Comparison of ENCODE assay signal across 22 mouse cellular contexts in the genomic region with DNA sequence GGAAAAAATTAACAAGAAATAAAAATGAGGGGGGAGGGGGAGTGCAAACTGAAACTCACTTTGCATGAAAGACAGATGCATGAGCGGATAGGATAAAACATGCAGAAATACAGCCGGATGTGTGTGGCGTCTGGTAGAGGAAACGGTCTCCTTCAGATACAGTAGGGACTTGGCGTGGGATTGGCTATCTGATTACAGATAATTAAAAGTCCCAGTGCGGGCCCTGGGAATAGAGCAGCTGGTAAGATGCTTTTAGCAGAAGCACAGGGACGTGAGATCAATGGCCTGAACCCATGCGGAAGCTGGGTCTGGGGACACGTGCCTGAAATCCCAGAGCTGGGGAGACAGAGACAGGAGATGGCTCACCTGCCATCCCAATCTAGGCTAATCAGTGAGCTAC.
DNase-seq lines count a peak whose midpoint lies in the region; ATAC-seq and TF ChIP-seq lines count a peak whose summit lies in the region.
"Had no signal": no experiment of that assay in that cellular context is flagged by ENCODE, and none has a peak within 500 bp of the region (broad histone marks: within the 10 kb centered on the region; RNA-seq: fewer than 3 reads in every experiment).

No protein-coding gene starts in this region.

- peak; percentile 93 for DNase-seq in heart, adult 11 months
- DNase-seq in intestine, embryonic 14.5 days (ENCODE audit: low spot score) = peak; percentile 33
- DNase-seq in MN1 (ENCODE audit: low spot score) = peak; percentile 55
- DNase-seq: adrenal gland, adult 2 months; adrenal gland, postnatal 10 days; adrenal gland, postnatal 25 days; B cell, adult 2 months; cerebellum, adult 11 months; cerebellum, adult 18-20 months; cerebellum, adult 8-10 months; cerebellum, postnatal 10 days; cerebellum, postnatal 25 days; forebrain, postnatal 0 days had no signal

- no peaks in the 10 kb centered on the region for H3K4me1 ChIP-seq in heart, embryonic 12.5 days (replicated peaks)
- H3K4me1 ChIP-seq in intestine, embryonic 14.5 days (replicated peaks; ENCODE audit: control insufficient read depth, insufficient read depth, low read length) = no peaks in the 10 kb centered on the region
- H3K4me1 ChIP-seq in intestine, postnatal 0 days (replicated peaks; ENCODE audit: control insufficient read depth, insufficient read depth, low read length) = no peaks in the 10 kb centered on the region
- H3K4me1 ChIP-seq: embryonic facial prominence, embryonic 10.5 days; embryonic facial prominence, embryonic 12.5 days; forebrain, embryonic 13.5 days; forebrain, embryonic 15.5 days had no signal

- H3K4me2 ChIP-seq in heart, embryonic 12.5 days = no peak overlapping the region
- H3K4me2 ChIP-seq in intestine, embryonic 14.5 days (ENCODE audit: low read length) = no peak overlapping the region
- no peak overlapping the region for H3K4me2 ChIP-seq in intestine, postnatal 0 days (replicated peaks; ENCODE audit: low read depth)
- H3K4me2 ChIP-seq: embryonic facial prominence, embryonic 12.5 days; forebrain, embryonic 13.5 days; forebrain, embryonic 15.5 days had no signal

- H3K9me3 ChIP-seq in heart, embryonic 12.5 days (replicated peaks) = no peaks in the 10 kb centered on the region; the same call in 1 of the 2 replicates
- no peaks in the 10 kb centered on the region for H3K9me3 ChIP-seq in intestine, embryonic 14.5 days (ENCODE audit: control insufficient read depth, low read length)
- H3K9me3 ChIP-seq in intestine, postnatal 0 days (ENCODE audit: control insufficient read depth) = no peaks in the 10 kb centered on the region
- H3K9me3 ChIP-seq: embryonic facial prominence, embryonic 10.5 days; embryonic facial prominence, embryonic 12.5 days; forebrain, embryonic 13.5 days; forebrain, embryonic 15.5 days had no signal

- H3K36me3 ChIP-seq in heart, embryonic 12.5 days = no peaks in the 10 kb centered on the region
- no peaks in the 10 kb centered on the region for H3K36me3 ChIP-seq in intestine, embryonic 14.5 days (ENCODE audit: control insufficient read depth, insufficient read depth, low read length)
- no peaks in the 10 kb centered on the region for H3K36me3 ChIP-seq in intestine, postnatal 0 days (ENCODE audit: control insufficient read depth, insufficient read depth)
- H3K36me3 ChIP-seq: embryonic facial prominence, embryonic 10.5 days; embryonic facial prominence, embryonic 12.5 days; forebrain, embryonic 15.5 days; G1E had no signal

- no peak overlapping the region for H3K9ac ChIP-seq in heart, embryonic 12.5 days
- H3K9ac ChIP-seq in intestine, embryonic 14.5 days (ENCODE audit: low read length) = no peak overlapping the region
- no peak overlapping the region for H3K9ac ChIP-seq in intestine, postnatal 0 days (ENCODE audit: low read depth, low read length)
- H3K9ac ChIP-seq: embryonic facial prominence, embryonic 12.5 days; forebrain, embryonic 13.5 days; forebrain, embryonic 15.5 days; forebrain, postnatal 0 days had no signal

- no peaks in the 10 kb centered on the region for H3K27me3 ChIP-seq in heart, embryonic 12.5 days (replicated peaks)
- no peaks in the 10 kb centered on the region for H3K27me3 ChIP-seq in intestine, embryonic 14.5 days (replicated peaks; ENCODE audit: control insufficient read depth, insufficient read depth, low read length)
- H3K27me3 ChIP-seq in intestine, postnatal 0 days (replicated peaks; ENCODE audit: control insufficient read depth, insufficient read depth, low read length) = no peaks in the 10 kb centered on the region
- H3K27me3 ChIP-seq: CH12.LX; embryonic facial prominence, embryonic 12.5 days; forebrain, embryonic 13.5 days; forebrain, embryonic 15.5 days had no signal

- no peak overlapping the region for H3K4me3 ChIP-seq in heart, embryonic 12.5 days
- no peak overlapping the region for H3K4me3 ChIP-seq in intestine, embryonic 14.5 days (ENCODE audit: low read depth, low read length)
- H3K4me3 ChIP-seq in intestine, postnatal 0 days (ENCODE audit: low read depth, low read length) = no peak overlapping the region
- H3K4me3 ChIP-seq: embryonic facial prominence, embryonic 10.5 days; embryonic facial prominence, embryonic 12.5 days; forebrain, embryonic 13.5 days; forebrain, embryonic 15.5 days had no signal

- 73% methylated on average over 9 of the region's 9 CpGs for WGBS in heart, embryonic 12.5 days
- 85% methylated on average over 9 of the region's 9 CpGs for WGBS in intestine, embryonic 14.5 days
- 84% methylated on average over 9 of the region's 9 CpGs for WGBS in intestine, postnatal 0 days

- ATAC-seq in heart, embryonic 12.5 days (ENCODE audit: insufficient number of reproducible peaks, low FRiP score) = no peak
- no peak for ATAC-seq in intestine, embryonic 14.5 days (replicated peaks; ENCODE audit: low FRiP score, low TSS enrichment, low read depth)
- no peak for ATAC-seq in intestine, postnatal 0 days
- ATAC-seq: CD4-positive, CD25-positive, alpha-beta regulatory T cell, adult 4 months; forebrain, embryonic 13.5 days; forebrain, embryonic 15.5 days; forebrain, postnatal 0 days had no signal

- no peak for TF ChIP-seq CTCF in intestine, postnatal 0 days (IDR thresholded peaks at IDR 0.05; ENCODE audit: low read depth)

- H3K27ac ChIP-seq in heart, embryonic 12.5 days (ENCODE audit: poor library complexity, severe bottlenecking) = no peak overlapping the region
- no peak overlapping the region for H3K27ac ChIP-seq in intestine, embryonic 14.5 days (ENCODE audit: low read depth)
- H3K27ac ChIP-seq in intestine, postnatal 0 days (ENCODE audit: low read depth, low read length) = no peak overlapping the region
- H3K27ac ChIP-seq: embryonic facial prominence, embryonic 10.5 days; embryonic facial prominence, embryonic 12.5 days; forebrain, embryonic 13.5 days; forebrain, embryonic 15.5 days had no signal

Comparison
In these comparisons a context has a peak if more than half of its experiments do, and no peak if none do; other contexts are left out.
1. DNase-seq: peak in every context shown above with its lines; median percentile 93 in heart, adult 11 months; 55 in MN1; 33 in intestine, embryonic 14.5 days.